Mouse (Mus musculus) heart, embryonic 13.5 days (tissue): ENCODE measurements around the gene Ccdc183. TPM values are rescaled to one million over a fixed set of nuclear protein-coding genes. Genes with fewer than 3 reads are reported as not detected.

Experiments
- ATAC-seq: fragments of 200-750 bp; cut with Nextera tagmentation; 2 replicates; pipeline ENCODE4 v1.8.0; 2017; ENCODE audit warnings: moderate TSS enrichment; ENCODE audit not compliant: insufficient number of reproducible peaks, low FRiP score, low TSS enrichment; ENCODE audit errors: extremely low read depth
- H3K27ac ChIP-seq: fragments of 300-500 bp; sonication (generic); replicated peaks from 2 replicates; pipeline ENCODE4 v1.5.1; 2015; ENCODE audit warnings: moderate library complexity, mild to moderate bottlenecking, inconsistent platforms
- H3K27me3 ChIP-seq: fragments of 300-500 bp; sonication (generic); replicated peaks from 2 replicates; pipeline ENCODE4 v1.6.1; 2015; ENCODE audit warnings: mild to moderate bottlenecking, inconsistent platforms
- H3K36me3 ChIP-seq: fragments of 300-500 bp; sonication (generic); 2 replicates; pipeline ENCODE4 v1.6.1; 2015; ENCODE audit warnings: mild to moderate bottlenecking, inconsistent platforms
- H3K4me1 ChIP-seq: fragments of 300-500 bp; sonication (generic); 2 replicates; pipeline ENCODE4 v1.6.1; 2015; ENCODE audit warnings: inconsistent platforms
- H3K4me2 ChIP-seq: fragments of 300-500 bp; sonication (generic); 2 replicates; pipeline ENCODE4 v1.6.1; 2015; ENCODE audit warnings: inconsistent platforms, mild to moderate bottlenecking, moderate library complexity
- H3K4me3 ChIP-seq: fragments of 300-500 bp; sonication (generic); 2 replicates; pipeline ENCODE4 v1.5.1; 2015; ENCODE audit warnings: moderate library complexity, mild to moderate bottlenecking, inconsistent platforms
- H3K9ac ChIP-seq: fragments of 300-500 bp; sonication (generic); 2 replicates; pipeline ENCODE4 v1.6.1; 2015; ENCODE audit warnings: inconsistent platforms, mild to moderate bottlenecking, moderate library complexity
- H3K9me3 ChIP-seq: fragments of 300-500 bp; sonication (generic); 2 replicates; pipeline ENCODE4 v1.6.1; 2016; ENCODE audit warnings: inconsistent platforms
- WGBS: fragments of 180-500 bp; shearing (Covaris S2); methylation state at CpG from one replicate; pipeline ENCODE4 v1.1.7; 2015; ENCODE audit warnings: mixed read lengths; 5-methylcytosine and 5-hydroxymethylcytosine counted together
- polyA plus RNA-seq: library from polyadenylated mRNA; unstranded; fragments of >200 nt; fragmentation: Nextera tagmentation; extraction: Ambion mirVana; gene quantifications from 2 replicates; pipeline ENCODE4 v1.2.1, GENCODE M21; 2015

Ccdc183 gene
- polyA plus RNA-seq, 1 experiment from 2014 or later: 0.11 TPM

DNA sequence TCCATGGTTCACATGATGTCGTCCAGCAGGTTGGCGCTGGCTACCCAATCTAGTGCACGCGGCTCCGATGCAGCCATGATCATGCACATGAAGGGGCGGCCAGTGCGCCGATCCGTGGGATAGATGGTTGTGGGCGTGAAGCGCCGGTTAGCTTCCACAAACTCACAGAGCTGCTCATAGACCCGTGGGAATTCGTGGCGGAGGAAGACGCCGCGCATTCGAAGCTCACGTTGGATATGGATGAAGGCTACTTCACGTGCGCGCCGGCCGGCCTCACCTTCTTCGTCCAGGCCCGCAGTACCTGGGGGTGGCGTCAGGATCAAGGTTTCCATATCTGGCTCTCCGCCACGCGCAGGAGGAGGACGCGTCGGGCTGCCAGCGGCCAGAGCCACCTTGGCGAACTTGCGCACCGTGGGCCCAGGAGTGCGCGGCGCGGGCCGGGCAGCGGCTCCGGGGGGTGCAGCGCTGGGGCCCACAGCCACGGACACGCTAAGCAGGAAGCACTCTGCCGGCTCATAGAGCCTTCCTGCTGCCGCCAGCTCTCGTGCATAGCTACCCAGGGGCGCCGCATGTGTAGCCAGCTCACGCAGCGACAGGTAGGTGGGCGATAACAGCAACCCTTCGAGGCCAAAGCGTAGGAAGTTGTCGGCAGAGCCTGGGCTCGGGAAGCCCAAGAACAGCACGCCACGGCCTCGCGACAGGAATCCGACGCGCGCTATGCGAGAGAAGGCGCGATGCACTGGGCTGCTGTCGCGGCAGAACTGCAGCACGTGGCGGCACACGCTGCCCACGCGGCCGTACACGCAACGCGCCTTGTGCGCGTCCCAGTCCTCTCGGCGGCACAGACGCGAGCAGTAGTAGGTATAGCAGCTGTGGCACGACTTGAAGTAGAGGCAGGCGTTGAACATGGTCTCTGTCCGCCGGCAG is 40.2 kb downstream of the Ccdc183 start:
- H3K4me3 ChIP-seq: peak overlapping the region; percentile 40
- H3K27me3 ChIP-seq: peaks cover 58% of the 10 kb centered on the region
- H3K36me3 ChIP-seq: peaks cover 6% of the 10 kb centered on the region; the same call in 1 of the 2 replicates
- peak overlapping the region; percentile 50 for H3K9ac ChIP-seq
- 12% methylated on average over 92 of the region's 92 CpGs for WGBS
- H3K4me2 ChIP-seq: peak overlapping the region; percentile 59
- no peaks in the 10 kb centered on the region for H3K9me3 ChIP-seq
- no peak for ATAC-seq
- peaks cover 74% of the 10 kb centered on the region for H3K4me1 ChIP-seq
- no peak overlapping the region for H3K27ac ChIP-seq

GRCm38 (mm10) chr2:25576028-25576850 is 41.2 kb downstream of the Ccdc183 start:
- 69% methylated on average over 16 of the region's 16 CpGs for WGBS
- Histone ChIP-seq H3K4me2 (peak overlapping the region; percentile 90), H3K9ac (peak overlapping the region; percentile 86), H3K27ac (no peak overlapping the region), H3K4me1 (peaks cover 64% of the 10 kb centered on the region), H3K4me3 (peak overlapping the region; percentile 71), H3K27me3 (peaks cover 56% of the 10 kb centered on the region), H3K9me3 (no peaks in the 10 kb centered on the region), H3K36me3 (peaks cover 15% of the 10 kb centered on the region)
- ATAC-seq: no peak

DNA sequence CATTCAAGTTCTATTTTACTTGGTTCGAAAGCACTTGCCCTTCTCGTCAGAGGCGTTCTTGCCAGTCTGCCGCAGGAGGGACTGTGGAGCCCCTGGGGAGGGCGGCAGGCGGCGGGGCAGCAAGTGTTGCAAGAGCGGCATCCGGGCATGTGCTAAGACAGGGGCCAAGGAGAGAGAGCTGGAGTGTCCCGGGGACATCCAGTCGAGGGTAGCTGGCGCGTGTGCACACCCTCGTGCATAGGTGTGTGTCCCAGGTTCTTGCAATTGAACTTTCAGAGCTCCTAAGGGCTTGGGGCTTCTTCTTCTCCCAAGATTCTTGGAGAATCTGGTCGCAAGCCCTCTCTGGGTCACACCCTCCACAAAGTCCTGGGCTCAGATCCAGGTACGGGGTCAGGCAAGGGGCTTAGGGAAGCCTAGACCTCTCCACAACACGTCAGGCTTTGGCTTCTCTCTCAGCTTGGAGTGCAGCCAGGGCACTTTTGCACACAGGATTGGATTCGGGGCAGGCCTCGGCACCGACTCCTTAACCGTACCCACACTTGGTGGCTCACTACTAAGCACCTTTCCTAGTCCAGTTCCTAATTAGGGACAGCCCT is 41.9 kb downstream of the Ccdc183 start:
- H3K4me1 ChIP-seq: peaks cover 59% of the 10 kb centered on the region
- peaks cover 19% of the 10 kb centered on the region for H3K36me3 ChIP-seq
- H3K4me3 ChIP-seq: peak overlapping the region; percentile 71
- H3K9ac ChIP-seq: peak overlapping the region; percentile 86
- no peak for ATAC-seq
- H3K27me3 ChIP-seq: peaks cover 49% of the 10 kb centered on the region
- peak overlapping the region; percentile 90 for H3K27ac ChIP-seq
- H3K4me2 ChIP-seq: peak overlapping the region; percentile 90
- no peaks in the 10 kb centered on the region for H3K9me3 ChIP-seq
- 12% methylated on average over 21 of the region's 21 CpGs for WGBS

GRCm38 (mm10) chr2:25574579-25575431 is 42.7 kb downstream of the Ccdc183 start, which contains the start of the genes Mamdc4 and Phpt1:
Gene Mamdc4 (minus strand): TSS chr2:25574845.
Gene Phpt1 (minus strand): TSS chr2:25575224.
- peaks cover 26% of the 10 kb centered on the region for H3K36me3 ChIP-seq
- H3K4me2 ChIP-seq: peak within 1 kb of the TSS; percentile 90
- no peaks in the 10 kb centered on the region for H3K9me3 ChIP-seq
- H3K9ac ChIP-seq: peak within 1 kb of the TSS; percentile 86
- H3K4me1 ChIP-seq: peaks cover 56% of the 10 kb centered on the region
- peaks cover 42% of the 10 kb centered on the region for H3K27me3 ChIP-seq
- peak within 1 kb of the TSS; percentile 90 for H3K27ac ChIP-seq
- under 1% methylated on average over 41 of the region's 45 CpGs for WGBS
- peak within 1 kb of the TSS; percentile 71 for H3K4me3 ChIP-seq
- ATAC-seq: peak; percentile 91

GRCm38 (mm10) chr2:25574136-25574535 is 43.3 kb downstream of the Ccdc183 start:
- Histone ChIP-seq H3K4me2 (peak overlapping the region; percentile 90), H3K9me3 (no peaks in the 10 kb centered on the region), H3K4me1 (peaks cover 50% of the 10 kb centered on the region), H3K4me3 (peak overlapping the region; percentile 71), H3K27me3 (peaks cover 35% of the 10 kb centered on the region), H3K36me3 (peaks cover 33% of the 10 kb centered on the region), H3K9ac (peak overlapping the region; percentile 86), H3K27ac (peak overlapping the region; percentile 90)
- WGBS: 10% methylated on average over 11 of the region's 11 CpGs
- ATAC-seq: no peak

DNA sequence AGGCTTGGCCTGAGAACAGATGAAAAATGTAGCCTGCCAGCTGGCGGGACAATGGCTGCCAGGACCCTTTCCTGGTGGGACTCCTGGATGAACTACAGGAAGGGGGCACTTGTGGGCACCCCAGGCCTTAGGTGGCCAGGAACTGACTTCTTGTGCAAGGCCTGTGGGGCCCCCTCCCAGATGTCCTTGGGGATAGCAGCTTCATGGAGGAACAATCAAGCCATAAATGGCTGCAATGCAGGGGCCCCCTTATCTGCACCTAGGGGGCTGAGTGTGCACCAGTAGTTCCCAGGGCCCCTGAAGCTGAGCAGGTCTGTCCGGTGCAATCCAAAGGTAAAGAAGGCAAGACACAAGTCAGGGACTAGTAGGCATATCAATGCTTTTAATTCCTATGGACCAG is 44.4 kb downstream of the Ccdc183 start:
- Histone ChIP-seq H3K4me1 (peaks cover 39% of the 10 kb centered on the region), H3K9me3 (no peaks in the 10 kb centered on the region), H3K36me3 (peaks cover 44% of the 10 kb centered on the region), H3K4me3 (peak overlapping the region; percentile 71), H3K4me2 (peak overlapping the region; percentile 90), H3K27me3 (peaks cover 24% of the 10 kb centered on the region), H3K27ac (no peak overlapping the region), H3K9ac (peak overlapping the region; percentile 86)
- ATAC-seq: no peak
- 93% methylated on average over 2 of the region's 2 CpGs for WGBS

GRCm38 (mm10) chr2:25571221-25571620 is 46.3 kb downstream of the Ccdc183 start:
- ATAC-seq: no peak
- Histone ChIP-seq H3K4me3 (no peak overlapping the region), H3K27ac (no peak overlapping the region), H3K9ac (no peak overlapping the region), H3K36me3 (peaks cover 52% of the 10 kb centered on the region), H3K9me3 (no peaks in the 10 kb centered on the region), H3K4me1 (peaks cover 26% of the 10 kb centered on the region), H3K4me2 (no peak overlapping the region), H3K27me3 (peaks cover 6% of the 10 kb centered on the region)
- 74% methylated on average over 4 of the region's 4 CpGs for WGBS

- Histone ChIP-seq H3K9ac (no peak overlapping the region), H3K4me1 (peaks cover 17% of the 10 kb centered on the region), H3K27ac (no peak overlapping the region), H3K27me3 (no peaks in the 10 kb centered on the region), H3K4me2 (no peak overlapping the region), H3K36me3 (peaks cover 71% of the 10 kb centered on the region), H3K9me3 (no peaks in the 10 kb centered on the region), H3K4me3 (no peak overlapping the region)
- no peak for ATAC-seq
- 94% methylated on average over 3 of the region's 3 CpGs for WGBS
Observed at GRCm38 (mm10) chr2:25569323-25569722, 48.2 kb downstream of the Ccdc183 start.

- ATAC-seq: no peak
- WGBS: 84% methylated on average over 6 of the region's 6 CpGs
- H3K27me3 ChIP-seq: no peaks in the 10 kb centered on the region
- peaks cover 10% of the 10 kb centered on the region for H3K4me1 ChIP-seq
- no peak overlapping the region for H3K4me2 ChIP-seq
- no peak overlapping the region for H3K9ac ChIP-seq
- H3K4me3 ChIP-seq: no peak overlapping the region
- peaks cover 79% of the 10 kb centered on the region for H3K36me3 ChIP-seq
- no peaks in the 10 kb centered on the region for H3K9me3 ChIP-seq
- H3K27ac ChIP-seq: no peak overlapping the region
Observed at GRCm38 (mm10) chr2:25568473-25569019, 48.9 kb downstream of the Ccdc183 start.

GRCm38 (mm10) chr2:25566558-25566957 is 50.9 kb downstream of the Ccdc183 start:
- no peaks in the 10 kb centered on the region; the same call in 1 of the 2 replicates for H3K4me1 ChIP-seq
- no peaks in the 10 kb centered on the region for H3K27me3 ChIP-seq
- H3K36me3 ChIP-seq: peaks cover 87% of the 10 kb centered on the region
- H3K4me2 ChIP-seq: no peak overlapping the region
- H3K4me3 ChIP-seq: no peak overlapping the region
- H3K9me3 ChIP-seq: no peaks in the 10 kb centered on the region
- H3K9ac ChIP-seq: no peak overlapping the region
- WGBS: 72% methylated on average over 6 of the region's 6 CpGs
- no peak overlapping the region for H3K27ac ChIP-seq
- 0 out of 2 replicates have a peak, but pooled peaks have one; percentile 16 for ATAC-seq
